Mouse (Mus musculus) thymus, postnatal 0 days (tissue): ENCODE measurements around the gene Hivep3. TPM values are rescaled to one million over a fixed set of nuclear protein-coding genes. Genes with fewer than 3 reads are reported as not detected.

Source experiments
- DNase-seq: peaks from one replicate; pipeline ENCODE4 v3.0.0-alpha.2; 2015; ENCODE audit warnings: low spot score
- polyA plus RNA-seq: library from polyadenylated mRNA; unstranded; fragments of >200 nt; fragmentation: Nextera tagmentation; extraction: Ambion mirVana; gene quantifications from 2 replicates; pipeline ENCODE4 v1.2.1, GENCODE M21; 2015

The Hivep3 gene
- polyA plus RNA-seq, 1 experiment from 2014 or later = 23.3 TPM

DNA sequence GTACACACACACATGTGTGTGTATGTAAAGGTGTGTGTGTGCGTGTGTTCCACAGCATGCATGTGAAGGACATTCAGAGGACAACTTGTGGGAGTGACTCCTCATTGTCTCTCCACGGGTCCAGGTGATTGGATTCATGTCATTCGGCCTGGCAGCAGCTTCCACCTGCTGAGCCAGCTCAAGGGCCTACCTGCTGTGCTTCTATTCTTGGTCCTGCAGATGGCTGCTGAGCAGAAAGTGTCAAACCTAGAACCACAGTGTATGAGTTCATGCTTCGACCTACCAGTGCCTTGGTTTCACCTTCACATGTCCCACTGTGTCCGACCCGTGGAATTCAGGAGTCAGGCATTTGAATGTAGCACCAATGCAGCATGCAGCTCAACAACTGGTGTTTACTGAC, 206.2 kb downstream of the Hivep3 start:
- no peak for DNase-seq

DNA sequence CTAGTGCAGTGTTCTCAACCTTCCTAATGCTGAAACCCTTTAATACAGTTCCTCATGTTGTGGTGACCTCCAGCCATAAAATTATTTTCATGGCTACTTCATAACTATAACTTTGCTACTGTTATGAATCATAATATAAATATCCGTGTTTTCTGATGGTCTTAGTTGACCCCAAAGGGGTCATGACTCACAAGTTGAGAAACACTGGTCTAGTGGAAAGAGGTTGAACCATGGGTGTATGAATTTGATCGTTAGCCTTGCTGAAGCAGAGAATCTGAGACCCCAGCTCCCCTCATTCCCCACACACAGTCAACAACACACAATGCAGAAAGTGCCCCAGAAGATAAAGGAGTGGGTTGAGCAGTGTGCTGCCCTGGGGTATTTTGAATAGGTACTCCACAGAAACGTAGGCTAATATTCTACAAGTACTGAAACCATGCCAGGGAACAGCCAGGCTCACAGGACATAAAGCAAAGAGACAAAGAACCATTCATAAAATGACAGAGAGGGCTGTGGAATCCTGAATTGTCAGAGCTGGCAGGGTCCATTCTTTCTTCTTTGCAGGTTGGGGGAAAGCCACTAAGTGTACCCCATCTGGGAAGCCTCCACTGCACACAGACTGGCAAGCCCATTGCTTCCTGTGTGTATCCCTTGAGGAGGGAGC, 212.8 kb downstream of the Hivep3 start:
- no peak for DNase-seq

DNA sequence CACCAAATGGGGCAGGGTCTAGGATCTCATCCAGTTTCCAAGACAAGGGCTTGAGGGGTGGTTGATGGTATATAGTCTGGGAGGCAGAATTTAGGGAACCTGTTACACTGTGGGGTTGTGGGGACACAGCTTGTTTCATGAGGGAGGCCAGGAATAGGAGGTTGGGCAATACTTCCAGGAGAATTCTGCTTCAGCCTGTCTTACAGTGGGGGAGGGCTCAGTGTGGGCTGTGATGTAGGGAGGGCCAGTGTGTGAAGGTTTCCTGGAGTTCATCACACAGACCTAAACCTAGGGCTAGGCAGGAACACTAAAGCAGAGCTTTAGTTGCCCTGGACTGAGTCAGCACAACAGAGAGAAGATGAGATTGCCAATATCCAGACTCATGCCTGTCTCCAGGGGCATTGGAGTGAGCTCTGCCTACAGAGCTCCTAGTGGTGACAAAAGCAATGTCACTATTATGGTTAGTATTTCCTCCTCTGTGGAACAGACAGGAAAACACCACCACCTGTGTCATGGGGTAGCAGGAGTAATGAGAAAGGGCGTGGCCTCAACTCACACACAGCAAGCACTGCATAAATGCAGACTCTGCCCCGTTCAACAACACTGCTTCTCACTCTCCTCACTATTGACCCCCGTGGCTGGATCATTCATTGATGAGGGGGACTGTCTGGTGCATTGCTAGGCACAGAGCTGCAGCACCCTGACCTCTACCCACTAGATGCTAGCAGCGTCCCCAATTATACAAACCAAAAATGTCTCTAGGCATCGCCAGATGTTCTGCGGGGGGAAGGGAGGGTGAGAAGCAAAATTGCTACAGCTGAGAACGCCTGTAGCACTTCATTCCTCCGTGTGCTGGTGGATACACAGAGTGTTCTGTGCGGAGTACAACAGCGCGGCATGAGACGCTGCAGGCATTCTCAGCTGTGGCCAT, 213.9 kb downstream of the Hivep3 start:
- DNase-seq = peak; percentile 73

DNA sequence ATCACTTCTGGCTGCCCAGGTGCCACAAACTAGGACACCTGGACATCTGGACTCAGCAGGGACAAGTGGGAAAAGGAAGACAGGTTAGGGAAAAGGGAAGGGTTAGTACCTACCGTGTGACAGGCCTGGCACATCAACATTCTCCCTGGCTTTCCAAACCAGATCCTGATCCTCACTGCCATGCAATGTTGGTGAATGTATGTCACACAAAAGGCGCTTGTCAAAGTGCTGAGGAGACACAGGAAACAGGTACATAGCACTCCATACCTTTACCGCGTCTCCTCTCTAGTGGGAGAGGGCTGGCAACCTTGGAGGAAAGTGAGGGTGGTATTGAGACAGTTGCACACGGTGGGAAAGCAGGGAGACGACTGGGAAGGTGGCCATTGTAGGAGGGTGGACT, 214.8 kb downstream of the Hivep3 start:
- no peak for DNase-seq

DNA sequence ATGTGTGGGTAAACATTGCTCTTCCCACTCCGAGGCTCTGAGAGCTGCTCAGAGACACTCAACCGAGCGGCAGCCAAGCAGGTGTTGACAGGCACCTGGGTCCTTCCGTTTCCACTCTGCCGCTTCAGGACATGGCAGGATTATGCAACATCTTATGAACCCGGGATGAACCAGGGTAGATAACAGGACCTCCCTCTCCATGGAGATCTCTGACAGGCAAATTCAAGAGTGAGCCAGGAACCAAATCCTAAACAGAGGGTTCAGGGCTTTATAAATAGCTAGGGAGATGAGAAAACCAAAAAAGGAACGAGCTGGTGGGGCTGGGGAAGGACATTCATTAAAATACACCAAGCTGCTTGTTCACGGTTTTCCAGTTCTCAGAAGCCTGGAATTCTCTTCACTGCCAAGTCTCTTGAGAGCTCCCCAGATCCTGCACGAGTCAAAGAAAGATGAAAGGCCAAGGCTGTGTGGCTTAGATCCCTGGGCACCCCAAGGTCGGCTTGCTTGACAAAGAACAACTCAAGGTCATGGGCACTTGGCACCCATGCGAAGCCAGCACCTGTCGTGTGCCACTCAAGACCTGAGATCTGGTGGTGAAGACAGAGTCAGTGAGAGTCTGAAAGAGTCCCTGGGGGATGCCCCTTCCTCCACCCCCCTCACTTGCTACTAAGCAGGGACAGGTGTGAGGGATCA, 215.5 kb downstream of the Hivep3 start:
- DNase-seq = no peak

DNA sequence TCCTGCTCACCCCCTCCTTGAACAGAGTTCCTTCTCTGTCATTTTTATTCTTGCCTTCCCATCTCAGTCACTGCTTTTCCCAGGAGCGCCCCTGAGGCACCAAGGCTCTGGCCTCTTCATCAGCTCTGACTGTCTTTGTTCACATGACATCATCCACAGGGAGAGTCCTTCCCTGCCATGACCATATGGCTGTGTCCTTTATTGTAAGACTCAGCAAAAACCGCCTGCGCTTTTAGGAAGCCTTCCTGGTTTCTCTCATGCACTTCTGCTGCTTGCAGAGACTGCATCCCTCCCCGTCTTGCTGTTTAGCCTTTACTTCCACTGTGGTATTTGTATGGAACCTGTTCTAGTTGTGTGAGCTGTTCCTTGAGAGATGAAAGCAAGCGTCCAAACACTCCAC, 216.6 kb downstream of the Hivep3 start:
- DNase-seq = no peak

DNA sequence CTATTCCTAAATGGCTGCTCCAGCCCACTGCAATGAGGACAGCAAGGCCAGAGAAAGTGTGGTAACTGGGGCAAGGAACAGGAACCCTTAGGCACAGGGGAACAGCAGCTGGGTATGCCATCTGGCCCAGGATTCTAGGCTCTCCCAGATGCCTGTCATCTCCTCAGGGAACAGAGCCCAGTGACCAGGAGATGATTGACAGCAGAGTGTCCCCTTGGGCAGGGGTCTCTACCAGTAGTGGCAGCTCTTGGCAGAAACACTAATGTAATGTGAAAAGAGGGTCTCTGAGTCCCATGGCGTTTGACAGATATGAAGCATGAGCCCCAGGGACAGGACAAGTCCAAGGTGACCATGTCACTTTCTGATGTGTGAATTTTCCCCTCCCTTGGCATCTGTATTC, 217.5 kb downstream of the Hivep3 start:
- no peak for DNase-seq

DNA sequence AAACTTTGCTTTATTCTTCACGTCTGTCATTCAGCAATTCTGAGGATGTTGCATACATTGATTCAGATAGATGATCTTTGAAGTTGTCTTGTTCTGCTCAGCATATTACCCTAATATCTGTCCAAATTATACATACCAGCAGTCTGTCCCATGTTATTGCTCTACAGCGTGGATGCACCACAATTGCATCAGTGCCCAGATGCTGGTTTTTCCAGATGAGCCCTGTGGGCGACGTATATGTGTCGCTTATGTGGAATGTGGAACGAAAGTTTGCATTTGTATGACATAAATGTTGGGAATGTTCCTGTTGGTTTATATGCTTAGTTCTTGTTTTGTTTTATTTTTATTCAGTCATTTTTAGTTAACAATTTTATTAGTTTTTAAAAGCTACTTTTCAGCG, 221.4 kb downstream of the Hivep3 start:
- DNase-seq = no peak

DNA sequence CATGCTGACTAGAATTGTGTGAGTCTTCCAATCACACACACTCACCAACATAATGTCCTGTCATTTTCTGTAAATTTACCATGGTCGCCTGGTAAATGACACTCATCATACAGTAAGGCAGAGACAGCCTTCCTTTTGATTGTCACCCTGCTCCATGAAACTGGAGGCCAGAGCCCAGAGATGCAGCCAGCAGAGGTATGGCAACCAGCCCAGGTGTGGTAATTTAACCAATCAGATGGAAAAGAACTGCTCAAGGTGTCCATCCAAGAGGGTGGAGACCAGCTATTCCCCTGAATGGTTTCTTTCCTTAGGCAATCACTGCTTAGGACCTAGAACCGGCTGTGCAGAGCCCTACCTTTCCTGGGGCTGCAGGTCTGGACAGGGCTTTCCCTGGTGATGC, 224.4 kb downstream of the Hivep3 start:
- no peak for DNase-seq

DNA sequence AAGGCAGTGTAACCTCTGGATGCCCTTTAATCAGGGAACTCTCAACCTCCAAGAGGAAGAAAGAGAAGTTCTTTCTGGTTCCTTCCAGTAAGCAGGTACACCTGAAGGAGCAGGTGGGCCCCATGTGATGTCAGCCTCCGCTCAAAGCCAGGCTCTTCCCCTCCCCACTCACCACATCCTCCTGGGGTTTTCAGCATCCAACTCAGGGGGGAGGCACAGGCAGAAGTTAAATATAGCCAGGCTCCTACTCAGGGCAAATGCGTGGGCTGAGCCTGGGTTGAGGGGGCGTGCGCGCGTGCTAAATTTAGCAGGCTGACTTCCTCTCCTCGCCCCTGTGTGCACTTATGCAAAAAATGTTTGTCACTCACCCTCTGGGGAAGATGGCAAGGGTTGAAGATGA, 225.7 kb downstream of the Hivep3 start:
- DNase-seq = peak; percentile 94

DNA sequence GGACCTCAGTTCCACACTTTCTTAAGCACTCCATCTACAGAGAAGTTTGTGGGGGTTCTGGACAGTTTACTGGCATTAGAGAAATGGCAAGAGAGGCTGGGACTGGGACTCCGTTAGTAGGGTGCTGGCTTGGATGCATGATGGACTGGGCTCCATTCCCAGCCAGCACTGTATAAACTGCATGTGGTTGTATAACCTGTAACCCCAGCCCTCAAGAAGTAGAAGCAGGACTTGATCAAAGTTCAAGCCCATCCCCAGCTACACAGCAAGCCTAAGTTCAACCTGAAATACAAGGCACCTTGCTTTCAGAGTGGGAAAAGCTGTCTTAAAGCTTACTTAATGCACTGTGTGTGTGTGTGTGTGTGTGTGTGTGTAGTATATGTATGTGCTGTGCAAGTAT, 226.3 kb downstream of the Hivep3 start:
- no peak for DNase-seq

DNA sequence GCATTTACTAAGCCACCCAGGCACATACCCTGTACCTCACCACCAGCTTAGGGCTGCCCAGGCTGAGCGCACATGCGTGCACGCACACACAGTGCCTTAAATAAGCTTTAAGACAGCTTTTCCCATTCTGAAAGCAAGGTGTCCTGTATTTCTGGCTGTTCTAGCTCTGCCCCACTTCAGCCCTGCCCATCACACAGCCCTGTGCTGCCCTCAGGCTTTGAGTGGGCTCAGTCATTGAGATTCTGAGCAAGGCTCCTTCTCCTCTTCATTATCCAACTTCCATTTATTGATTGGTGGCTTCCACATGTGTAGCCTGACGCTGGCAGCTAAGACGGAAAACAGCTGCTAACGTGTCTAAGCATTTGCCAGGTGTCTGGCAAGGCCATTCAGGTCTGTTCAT, 226.9 kb downstream of the Hivep3 start:
- DNase-seq = no peak

DNA sequence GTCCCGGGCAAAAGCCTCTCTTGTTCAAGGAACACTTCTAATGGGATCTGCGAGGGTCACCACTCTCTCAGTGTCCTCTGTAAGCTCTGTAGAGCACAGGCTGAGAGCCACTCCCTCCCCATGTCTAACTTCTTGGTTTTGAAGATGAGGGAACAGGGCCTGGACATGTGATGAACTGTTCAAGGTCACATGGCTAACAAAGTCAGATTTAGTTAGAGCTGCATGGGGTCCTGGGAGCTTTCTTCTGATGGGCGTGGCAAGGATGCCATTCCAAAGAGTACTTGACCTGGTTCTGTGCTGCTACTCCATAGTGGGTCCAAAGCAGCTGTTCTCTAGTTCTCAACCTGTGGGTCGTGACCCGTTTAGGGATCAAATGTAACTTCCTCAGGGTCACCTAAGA, 227.6 kb downstream of the Hivep3 start:
- DNase-seq = no peak

DNA sequence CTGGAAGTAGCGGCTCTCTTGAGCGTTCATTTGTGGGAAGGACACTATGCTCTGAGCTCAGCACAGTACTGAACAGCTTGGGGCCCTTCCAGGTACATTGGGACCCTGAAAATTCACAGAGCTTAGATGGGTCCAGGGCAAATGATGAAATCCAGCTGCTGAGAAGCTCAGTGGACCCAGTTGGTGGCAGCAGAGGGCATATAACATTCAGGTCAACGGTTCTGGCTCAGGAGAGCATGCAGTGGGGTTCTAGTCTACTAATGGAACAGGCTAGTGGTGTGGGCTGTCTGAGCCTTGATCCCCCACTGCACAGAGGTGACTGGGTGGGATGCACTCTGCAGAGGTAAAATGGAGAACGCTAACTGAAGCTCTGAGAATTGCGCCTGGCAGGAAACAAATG, 228.5 kb downstream of the Hivep3 start:
- DNase-seq = no peak

DNA sequence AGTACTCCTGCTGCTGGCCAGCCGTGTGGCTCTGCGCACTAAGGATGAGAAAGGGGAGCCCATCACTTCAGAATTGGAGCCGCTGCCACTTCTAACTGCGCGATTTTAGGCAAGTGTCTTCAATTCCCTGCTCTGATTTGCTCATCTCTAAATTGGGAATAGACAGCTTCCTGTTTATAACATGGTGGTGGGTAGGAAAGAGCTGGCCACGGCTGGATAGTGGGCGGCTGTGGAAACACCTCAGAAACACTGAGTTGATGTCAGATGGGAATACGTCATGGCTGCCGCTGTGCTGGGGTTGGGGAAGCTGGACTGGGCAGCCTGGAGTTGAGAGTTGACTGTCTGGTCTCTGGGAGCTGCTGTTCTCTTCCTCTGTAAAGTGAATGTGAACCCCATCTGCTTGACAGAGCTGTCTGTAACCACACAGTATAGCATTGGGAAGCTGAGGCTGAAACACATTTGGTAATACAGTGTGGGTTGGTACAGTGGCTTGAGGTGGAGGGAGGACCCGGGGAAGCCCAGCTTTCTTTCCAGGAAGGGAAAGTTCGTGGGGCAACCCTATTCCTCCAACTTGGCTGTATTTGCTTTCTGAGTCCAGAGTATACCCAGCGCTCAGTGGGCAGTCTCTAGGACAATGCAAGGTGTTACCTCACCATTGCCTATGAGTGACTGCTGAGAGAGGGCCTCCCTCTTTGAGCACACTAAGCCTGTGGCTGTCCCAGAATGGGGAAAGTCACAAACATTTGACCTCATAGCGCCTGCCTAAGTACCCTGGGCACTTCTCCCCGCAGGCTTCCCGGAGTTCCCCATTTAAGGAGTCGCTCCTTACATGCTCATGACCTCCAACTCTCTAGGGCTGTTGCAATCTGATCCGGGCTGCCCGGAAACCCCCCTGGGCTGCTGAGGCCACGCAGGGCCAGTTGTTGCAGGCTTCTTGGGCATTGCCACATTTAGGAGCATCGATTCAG, 232.8 kb downstream of the Hivep3 start:
- DNase-seq = no peak

DNA sequence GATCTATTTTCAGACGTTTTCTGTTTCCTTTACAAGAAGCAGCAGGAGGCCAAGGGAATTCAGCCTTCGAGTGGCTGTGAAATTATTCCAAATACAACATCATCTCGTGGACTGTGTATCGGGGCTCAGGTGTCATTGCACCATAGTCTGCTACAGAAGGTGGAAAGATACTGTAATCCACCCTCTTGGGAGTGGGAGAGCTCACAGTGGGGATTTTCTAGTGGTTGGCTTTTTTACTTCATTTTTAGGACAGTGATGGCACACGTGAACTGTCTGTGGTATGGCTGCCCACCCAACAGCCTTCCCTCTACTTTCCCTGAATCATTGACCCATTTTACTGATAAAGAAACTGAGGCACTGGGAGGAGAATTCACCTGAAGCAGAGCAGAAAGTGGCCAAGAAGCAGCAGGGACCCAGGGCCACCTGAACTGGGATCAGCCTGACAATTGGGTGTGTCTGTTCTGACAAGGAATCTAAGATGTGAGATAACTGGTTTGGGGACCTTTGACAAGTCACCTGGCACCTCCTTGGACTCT, 233.6 kb downstream of the Hivep3 start:
- DNase-seq = no peak

DNA sequence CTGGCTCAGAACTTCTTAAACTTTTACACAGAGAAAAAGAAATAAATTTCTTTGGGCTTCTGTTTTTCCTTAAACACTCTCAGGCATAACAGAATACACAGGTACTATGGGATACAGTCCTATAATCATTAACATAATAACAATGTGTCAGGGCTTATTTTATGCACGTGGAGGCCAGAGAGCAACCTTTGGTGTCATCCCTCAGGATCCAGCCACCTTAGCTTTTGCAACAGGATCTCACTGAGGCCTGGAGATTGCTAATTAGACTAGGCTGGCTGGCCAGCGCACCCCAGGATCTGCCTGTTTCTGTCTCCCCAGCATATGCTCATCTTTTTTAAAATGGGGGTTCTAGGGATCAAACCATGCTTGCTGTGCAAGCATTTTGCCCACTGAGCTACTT, 234.1 kb downstream of the Hivep3 start:
- DNase-seq = no peak

DNA sequence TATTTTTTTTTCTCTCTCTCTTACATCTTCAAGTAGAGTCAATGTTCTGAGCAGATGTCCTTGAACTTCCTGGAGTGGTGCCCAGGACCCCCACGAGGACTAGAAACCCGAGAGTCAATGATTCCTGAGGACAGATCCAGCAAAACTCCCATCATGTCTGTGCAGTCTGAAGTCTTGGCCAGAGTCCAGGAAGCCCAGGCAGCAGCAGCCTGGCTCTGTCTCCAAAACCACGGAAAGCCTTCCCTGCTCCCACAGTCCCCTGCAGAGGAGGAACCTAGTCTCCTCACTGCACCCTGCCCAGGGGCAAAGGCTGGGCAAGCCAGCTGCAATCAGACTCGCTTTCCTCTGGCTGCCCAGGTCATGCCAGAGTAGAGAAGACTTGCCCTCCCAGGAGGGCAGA, 234.5 kb downstream of the Hivep3 start:
- no peak for DNase-seq

DNA sequence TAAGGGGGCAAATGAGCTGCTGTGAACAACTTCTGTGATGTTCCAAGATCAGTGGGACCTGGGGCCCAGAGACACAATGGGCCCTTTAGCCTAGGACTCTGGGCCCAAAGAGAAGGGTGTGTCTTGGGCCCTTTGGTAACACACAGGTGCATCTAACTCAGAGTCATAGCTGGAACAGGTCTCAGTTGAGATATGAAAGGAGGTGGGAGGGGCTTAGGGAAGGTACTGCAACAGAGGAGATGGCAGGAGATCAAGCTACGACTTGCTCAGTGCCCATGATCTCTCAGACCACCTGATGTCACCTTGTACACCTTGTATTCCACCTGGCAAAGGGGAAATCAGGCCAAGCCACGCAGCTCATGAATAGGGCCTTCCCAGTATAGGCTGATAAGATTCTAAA, 235.3 kb downstream of the Hivep3 start:
- DNase-seq = no peak

DNA sequence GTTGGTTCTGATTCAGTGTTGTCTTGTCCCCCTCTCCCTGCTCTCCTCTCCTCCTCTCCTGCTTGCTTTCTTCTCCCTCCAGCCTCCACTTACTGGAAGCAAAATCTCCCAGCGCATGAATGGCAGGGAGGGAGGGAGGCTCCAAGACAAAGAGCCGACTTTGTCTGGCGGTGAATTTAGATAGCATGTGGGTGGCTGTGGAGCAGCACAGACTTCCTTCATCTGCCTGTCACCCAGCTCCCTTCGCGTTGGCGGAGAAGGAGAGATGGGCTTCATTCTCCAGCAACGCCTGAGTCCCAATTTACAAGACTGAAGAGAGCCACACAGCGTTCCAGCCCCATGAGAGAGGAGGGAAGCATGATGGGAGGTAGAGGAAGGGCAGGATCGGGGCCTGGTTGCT, 236.6 kb downstream of the Hivep3 start:
- no peak for DNase-seq

DNA sequence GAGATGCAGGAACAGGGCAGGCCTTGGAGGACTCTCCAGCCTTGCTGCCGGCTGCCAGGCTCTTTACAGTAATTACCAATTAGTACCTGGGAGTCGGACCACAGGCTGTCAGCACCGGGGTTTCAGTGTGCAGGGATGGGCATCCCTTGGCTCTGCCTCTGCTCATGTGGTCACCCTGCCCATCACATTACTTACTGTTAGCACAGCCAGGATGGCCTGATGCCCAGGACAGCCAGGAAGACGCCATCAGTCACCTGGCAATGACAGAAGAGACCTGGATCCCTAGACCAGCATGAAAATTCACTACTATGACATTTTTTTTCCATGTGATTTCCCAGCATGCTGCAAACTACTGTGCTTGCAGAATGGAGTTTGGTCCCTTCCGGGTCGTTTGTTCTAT, 238.8 kb downstream of the Hivep3 start:
- no peak for DNase-seq
